Mouse (Mus musculus) stomach, embryonic 15.5 days (tissue): Measurements from ENCODE around the gene Npepl1. TPM values are rescaled to one million over a fixed set of nuclear protein-coding genes. Genes with fewer than 3 reads are reported as not detected.

Experiments
- ATAC-seq: fragments of 200-750 bp; cut with Nextera tagmentation; 2 replicates; pipeline ENCODE4 v1.8.0; 2017; ENCODE audit warnings: low read depth, moderate number of reproducible peaks, moderate TSS enrichment; ENCODE audit not compliant: insufficient read depth, low FRiP score
- H3K27ac ChIP-seq: fragments of 300-500 bp; sonication (generic); 2 replicates; pipeline ENCODE4 v1.5.1; 2015; ENCODE audit warnings: mild to moderate bottlenecking, inconsistent platforms
- H3K27me3 ChIP-seq: fragments of 300-500 bp; sonication (generic); replicated peaks from 2 replicates; pipeline ENCODE4 v1.6.1; 2015; ENCODE audit warnings: inconsistent platforms
- H3K36me3 ChIP-seq: fragments of 300-500 bp; sonication (generic); 2 replicates; pipeline ENCODE4 v1.6.1; 2015; ENCODE audit warnings: inconsistent platforms
- H3K4me1 ChIP-seq: fragments of 300-500 bp; sonication (generic); 2 replicates; pipeline ENCODE4 v1.6.1; 2015; ENCODE audit warnings: inconsistent platforms
- H3K4me2 ChIP-seq: fragments of 300-500 bp; sonication (generic); 2 replicates; pipeline ENCODE4 v1.6.1; 2015; ENCODE audit warnings: mild to moderate bottlenecking, inconsistent platforms
- H3K4me3 ChIP-seq: fragments of 300-500 bp; sonication (generic); replicated peaks from 2 replicates; pipeline ENCODE4 v1.5.1; 2015; ENCODE audit warnings: inconsistent platforms
- H3K9ac ChIP-seq: fragments of 300-500 bp; sonication (generic); 2 replicates; pipeline ENCODE4 v1.6.1; 2015; ENCODE audit warnings: inconsistent platforms
- H3K9me3 ChIP-seq: fragments of 300-500 bp; sonication (generic); 2 replicates; pipeline ENCODE4 v1.6.1; 2016; ENCODE audit warnings: inconsistent platforms
- WGBS: fragments of 180-500 bp; shearing (Covaris S2); methylation state at CpG from one replicate; pipeline ENCODE4 v1.1.7; 2015; 5-methylcytosine and 5-hydroxymethylcytosine counted together
- polyA plus RNA-seq: library from polyadenylated mRNA; unstranded; fragments of >200 nt; fragmentation: Nextera tagmentation; extraction: Ambion mirVana; gene quantifications from 2 replicates; pipeline ENCODE4 v1.2.1, GENCODE M21; 2015

Gene Npepl1
- polyA plus RNA-seq, 1 experiment from 2014 or later: 55.4 TPM

GRCm38 (mm10) chr2:174130468-174131097 is 20.4 kb downstream of the Npepl1 start:
- Histone ChIP-seq H3K9ac (no peak overlapping the region), H3K4me3 (no peak overlapping the region), H3K4me2 (no peak overlapping the region), H3K9me3 (no peaks in the 10 kb centered on the region), H3K36me3 (no peaks in the 10 kb centered on the region), H3K27me3 (no peaks in the 10 kb centered on the region), H3K4me1 (peaks cover 11% of the 10 kb centered on the region), H3K27ac (no peak overlapping the region)
- no peak for ATAC-seq
- 68% methylated on average over 8 of the region's 8 CpGs for WGBS

GRCm38 (mm10) chr2:174132413-174132969 is 22.3 kb downstream of the Npepl1 start:
- H3K27me3 ChIP-seq: no peaks in the 10 kb centered on the region
- ATAC-seq: no peak
- H3K27ac ChIP-seq: no peak overlapping the region
- H3K4me1 ChIP-seq: peaks cover under 1% of the 10 kb centered on the region; the same call in 1 of the 2 replicates
- no peaks in the 10 kb centered on the region for H3K9me3 ChIP-seq
- no peak overlapping the region for H3K4me2 ChIP-seq
- no peak overlapping the region for H3K9ac ChIP-seq
- no peaks in the 10 kb centered on the region for H3K36me3 ChIP-seq
- H3K4me3 ChIP-seq: no peak overlapping the region
- 69% methylated on average over 8 of the region's 8 CpGs for WGBS

GRCm38 (mm10) chr2:174159035-174159434 is 48.9 kb downstream of the Npepl1 start:
- no peak for ATAC-seq
- no peak overlapping the region for H3K4me2 ChIP-seq
- no peak overlapping the region for H3K9ac ChIP-seq
- H3K4me1 ChIP-seq: no peaks in the 10 kb centered on the region
- H3K4me3 ChIP-seq: no peak overlapping the region
- 70% methylated on average over 10 of the region's 10 CpGs for WGBS
- no peaks in the 10 kb centered on the region for H3K9me3 ChIP-seq
- H3K27ac ChIP-seq: no peak overlapping the region
- H3K27me3 ChIP-seq: no peaks in the 10 kb centered on the region
- H3K36me3 ChIP-seq: no peaks in the 10 kb centered on the region

- Histone ChIP-seq H3K27ac (no peak overlapping the region), H3K36me3 (no peaks in the 10 kb centered on the region), H3K4me1 (no peaks in the 10 kb centered on the region), H3K4me3 (no peak overlapping the region), H3K9me3 (no peaks in the 10 kb centered on the region), H3K27me3 (no peaks in the 10 kb centered on the region), H3K9ac (no peak overlapping the region), H3K4me2 (no peak overlapping the region)
- no peak for ATAC-seq
- WGBS: 53% methylated on average over 3 of the region's 3 CpGs
Observed at GRCm38 (mm10) chr2:174160461-174160860, 50.3 kb downstream of the Npepl1 start.

Other genes with a start within 250 kb of the Npepl1 start
- gene Stx16, start 34.0 kb upstream of the Npepl1 start, polyA plus RNA-seq: 12.0 and 12.9 TPM in 2 replicates
- 1,615 and 1,630 TPM in 2 replicates for gene Gnas, start 174.0 kb downstream of the Npepl1 start, polyA plus RNA-seq
- 37.5 and 62.9 TPM in 2 replicates for gene Gm20721, start 236.4 kb downstream of the Npepl1 start, polyA plus RNA-seq